Mouse (Mus musculus): ENCODE results near the gene Adprhl1. TPM values are rescaled to one million over a fixed set of nuclear protein-coding genes. Genes with fewer than 3 reads are reported as not detected.
A peak's percentile ranks its signal among the peaks of the same experiment; 100 is the strongest.

Gene Adprhl1
- polyA plus RNA-seq, 1 experiment from 2014 or later: 0.64 TPM

DNA sequence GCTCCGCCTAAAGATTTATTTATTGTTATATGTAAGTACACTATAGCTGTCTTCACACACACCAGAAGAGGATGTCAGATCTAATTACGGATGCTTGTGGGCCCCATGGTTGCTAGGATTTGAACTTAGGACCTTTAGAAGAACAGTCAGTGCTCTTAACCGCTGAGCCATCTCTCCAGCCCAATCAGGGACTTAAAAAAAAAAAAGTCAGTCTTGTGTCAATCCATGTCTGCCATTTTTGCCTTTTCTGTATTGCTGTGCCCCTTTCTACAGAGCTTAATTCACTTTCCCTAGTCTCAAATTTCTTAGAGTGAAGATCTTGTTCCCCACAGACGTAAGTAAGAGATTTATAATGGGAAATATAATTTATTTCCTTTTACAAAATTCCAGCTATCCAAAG, 35.5 kb downstream of the Adprhl1 start:
- 0 out of 2 replicates have a peak, but pooled peaks cover under 1% of the 10 kb centered on the region for H3K4me1 ChIP-seq (ENCODE audit: control insufficient read depth, insufficient read depth, low read length)
- no peaks in the 10 kb centered on the region for H3K36me3 ChIP-seq (ENCODE audit: control insufficient read depth, insufficient read depth, low read length)
- 84% methylated on average over 4 of the region's 4 CpGs for WGBS
- no peak for ATAC-seq (ENCODE audit: low read depth)
- H3K4me2 ChIP-seq (ENCODE audit: low read depth, low read length): no peak overlapping the region
- H3K9me3 ChIP-seq (ENCODE audit: control insufficient read depth, low read length): no peaks in the 10 kb centered on the region
- no peak overlapping the region for H3K27ac ChIP-seq (ENCODE audit: low read depth, low read length)
- no peak overlapping the region for H3K9ac ChIP-seq (replicated peaks; ENCODE audit: low read depth, low read length)
- no peaks in the 10 kb centered on the region for H3K27me3 ChIP-seq (ENCODE audit: control insufficient read depth, insufficient read depth, low read length)
- H3K4me3 ChIP-seq (ENCODE audit: low read depth, low read length): no peak overlapping the region

DNA sequence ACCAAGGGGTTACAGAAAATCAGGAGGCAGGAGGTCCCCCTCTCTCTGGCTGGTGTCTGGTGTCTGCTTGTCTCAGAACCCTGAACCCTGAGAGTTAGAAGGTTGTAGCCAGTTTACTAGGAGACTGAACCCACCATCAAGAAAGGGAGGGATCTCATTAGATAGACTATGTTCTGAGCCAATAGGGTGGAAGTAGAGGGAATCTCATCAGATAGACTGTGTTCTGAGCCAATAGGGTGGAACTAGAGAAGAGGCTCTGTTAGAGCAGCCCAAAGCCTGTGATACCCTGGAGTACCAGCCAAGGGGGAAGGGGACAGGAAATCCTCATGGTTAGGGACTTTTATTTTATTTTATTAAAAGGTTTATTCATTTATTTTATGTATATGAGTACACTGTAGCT, 36.0 kb downstream of the Adprhl1 start:
- Histone ChIP-seq H3K9ac (replicated peaks; ENCODE audit: low read depth, low read length) (no peak overlapping the region), H3K9me3 (ENCODE audit: control insufficient read depth, low read length) (no peaks in the 10 kb centered on the region), H3K27ac (ENCODE audit: low read depth, low read length) (no peak overlapping the region), H3K4me2 (ENCODE audit: low read depth, low read length) (no peak overlapping the region), H3K4me3 (ENCODE audit: low read depth, low read length) (no peak overlapping the region), H3K36me3 (ENCODE audit: control insufficient read depth, insufficient read depth, low read length) (no peaks in the 10 kb centered on the region), H3K4me1 (ENCODE audit: control insufficient read depth, insufficient read depth, low read length) (0 out of 2 replicates have a peak, but pooled peaks cover 3% of the 10 kb centered on the region), H3K27me3 (ENCODE audit: control insufficient read depth, insufficient read depth, low read length) (no peaks in the 10 kb centered on the region)
- ATAC-seq (ENCODE audit: low read depth): no peak

DNA sequence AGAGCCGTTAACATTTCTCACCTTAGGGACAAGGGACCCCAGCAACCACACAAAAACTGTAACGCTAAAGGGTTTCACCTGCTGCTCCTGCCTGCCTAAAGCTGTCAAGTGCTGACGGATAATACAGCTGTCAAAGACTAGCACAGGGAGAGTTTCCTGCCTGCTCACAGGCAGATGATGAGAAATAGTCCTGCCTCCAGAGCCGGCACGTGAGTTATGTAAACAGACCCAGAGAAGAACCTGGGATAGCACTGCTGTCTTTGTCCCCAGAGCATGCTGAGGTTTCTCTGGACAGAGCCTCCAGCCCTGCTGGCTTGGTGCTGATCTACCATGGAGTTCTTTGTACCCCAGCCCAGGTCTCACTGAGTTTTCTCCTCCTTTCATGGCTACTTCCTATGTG, 36.9 kb downstream of the Adprhl1 start:
- H3K4me3 ChIP-seq (ENCODE audit: low read depth, low read length): no peak overlapping the region
- H3K9me3 ChIP-seq (ENCODE audit: control insufficient read depth, low read length): no peaks in the 10 kb centered on the region
- H3K36me3 ChIP-seq (ENCODE audit: control insufficient read depth, insufficient read depth, low read length): no peaks in the 10 kb centered on the region
- H3K4me2 ChIP-seq (ENCODE audit: low read depth, low read length): no peak overlapping the region
- 45% methylated on average over 5 of the region's 5 CpGs for WGBS
- no peak overlapping the region for H3K27ac ChIP-seq (ENCODE audit: low read depth, low read length)
- no peak overlapping the region for H3K9ac ChIP-seq (replicated peaks; ENCODE audit: low read depth, low read length)
- no peaks in the 10 kb centered on the region for H3K27me3 ChIP-seq (ENCODE audit: control insufficient read depth, insufficient read depth, low read length)
- no peak for ATAC-seq (ENCODE audit: low read depth)
- H3K4me1 ChIP-seq (ENCODE audit: control insufficient read depth, insufficient read depth, low read length): 0 out of 2 replicates have a peak, but pooled peaks cover 3% of the 10 kb centered on the region

DNA sequence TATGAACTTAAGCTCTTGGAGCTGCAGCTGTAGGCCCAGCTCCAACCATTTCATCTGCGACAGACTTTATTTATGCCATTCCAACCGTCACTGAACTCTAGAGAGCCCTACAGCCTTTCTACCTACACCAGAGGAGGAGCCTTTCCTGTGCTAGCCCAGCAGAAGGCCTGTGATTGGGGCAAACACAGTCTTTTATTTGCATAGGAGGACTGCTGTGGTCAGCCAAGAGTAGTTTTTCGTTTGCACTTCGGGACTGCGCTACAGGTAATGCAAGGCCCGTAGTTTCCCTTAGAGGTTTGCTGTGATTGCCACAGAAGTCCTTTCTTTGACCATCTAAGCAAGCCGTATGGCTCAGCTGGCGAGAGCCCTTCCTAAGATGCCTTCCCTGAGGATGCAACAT, 37.6 kb downstream of the Adprhl1 start:
- Histone ChIP-seq H3K4me3 (ENCODE audit: low read depth, low read length) (no peak overlapping the region), H3K4me1 (ENCODE audit: control insufficient read depth, insufficient read depth, low read length) (0 out of 2 replicates have a peak, but pooled peaks cover 3% of the 10 kb centered on the region), H3K9me3 (ENCODE audit: control insufficient read depth, low read length) (no peaks in the 10 kb centered on the region), H3K36me3 (ENCODE audit: control insufficient read depth, insufficient read depth, low read length) (no peaks in the 10 kb centered on the region), H3K4me2 (ENCODE audit: low read depth, low read length) (no peak overlapping the region), H3K27ac (ENCODE audit: low read depth, low read length) (no peak overlapping the region), H3K9ac (replicated peaks; ENCODE audit: low read depth, low read length) (no peak overlapping the region), H3K27me3 (ENCODE audit: control insufficient read depth, insufficient read depth, low read length) (no peaks in the 10 kb centered on the region)
- ATAC-seq (ENCODE audit: low read depth): no peak
- WGBS: 55% methylated on average over 8 of the region's 8 CpGs

DNA sequence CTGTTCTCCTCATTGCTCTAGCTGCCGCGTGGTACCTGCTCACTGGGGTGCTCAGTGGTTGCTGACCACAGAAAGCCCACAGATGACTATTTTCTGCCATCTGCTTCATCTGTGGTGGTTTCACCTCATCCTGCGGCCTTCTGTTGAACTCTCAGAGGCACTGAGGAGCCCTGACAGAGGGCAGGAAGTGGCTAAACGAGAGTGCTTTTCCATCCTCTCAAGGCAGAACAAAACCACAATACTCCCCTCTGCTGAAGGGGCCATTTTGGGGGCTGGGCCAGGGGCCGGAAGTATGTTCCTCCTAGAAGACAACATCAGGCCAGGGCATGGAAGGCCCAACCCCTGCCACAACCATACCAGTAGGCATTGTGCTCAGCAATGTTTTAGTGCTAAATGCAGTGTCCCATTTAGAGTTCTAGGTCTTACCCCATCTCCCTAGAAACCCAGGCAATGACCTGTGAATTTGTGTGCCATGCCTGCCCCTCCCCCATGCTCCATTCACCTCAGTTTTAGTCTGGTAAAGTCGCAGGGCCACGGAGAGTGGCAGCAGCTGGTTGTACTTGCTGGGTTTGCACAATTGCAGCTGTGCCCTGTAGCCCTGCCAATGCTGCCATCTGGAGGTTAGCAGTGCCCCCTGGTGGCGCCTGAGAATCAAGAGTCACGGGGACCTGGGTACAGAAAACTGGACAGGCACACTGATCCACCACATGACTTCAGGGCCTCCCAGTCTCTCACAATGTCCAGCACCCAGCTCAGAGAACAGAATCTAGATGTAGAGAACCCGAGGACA, 40.3 kb downstream of the Adprhl1 start:
- Histone ChIP-seq H3K27me3 (ENCODE audit: control insufficient read depth, insufficient read depth, low read length) (no peaks in the 10 kb centered on the region), H3K4me3 (ENCODE audit: low read depth, low read length) (no peak overlapping the region), H3K36me3 (ENCODE audit: control insufficient read depth, insufficient read depth, low read length) (no peaks in the 10 kb centered on the region), H3K4me2 (ENCODE audit: low read depth, low read length) (no peak overlapping the region), H3K9ac (replicated peaks; ENCODE audit: low read depth, low read length) (no peak overlapping the region), H3K9me3 (ENCODE audit: control insufficient read depth, low read length) (no peaks in the 10 kb centered on the region), H3K4me1 (ENCODE audit: control insufficient read depth, insufficient read depth, low read length) (0 out of 2 replicates have a peak, but pooled peaks cover 3% of the 10 kb centered on the region), H3K27ac (ENCODE audit: low read depth, low read length) (no peak overlapping the region)
- ATAC-seq (ENCODE audit: low read depth): peak; percentile 85
- WGBS: 22% methylated on average over 10 of the region's 10 CpGs

DNA sequence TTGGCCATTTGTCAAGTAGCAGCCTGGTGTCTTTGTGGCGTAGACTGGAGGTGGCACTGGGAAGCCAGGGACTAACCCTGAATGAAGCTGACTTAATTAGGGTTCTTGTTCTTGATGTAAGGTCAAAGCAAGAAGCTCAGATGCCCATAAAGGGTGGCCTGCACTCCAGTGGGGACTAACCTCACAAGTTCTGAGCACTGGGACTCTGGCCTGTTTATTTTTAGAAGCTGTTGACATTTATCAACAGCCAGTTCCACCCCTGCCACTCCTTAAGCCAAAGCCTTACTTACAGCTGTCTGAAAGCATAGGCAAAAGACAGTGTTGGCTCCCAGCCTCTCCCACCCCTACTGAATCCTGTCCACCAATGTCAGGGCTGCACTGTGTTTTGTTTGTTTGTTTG, 44.2 kb downstream of the Adprhl1 start:
- Histone ChIP-seq H3K4me3 (ENCODE audit: low read depth, low read length) (no peak overlapping the region), H3K27me3 (ENCODE audit: control insufficient read depth, insufficient read depth, low read length) (no peaks in the 10 kb centered on the region), H3K4me1 (ENCODE audit: control insufficient read depth, insufficient read depth, low read length) (0 out of 2 replicates have a peak, but pooled peaks cover 3% of the 10 kb centered on the region), H3K4me2 (ENCODE audit: low read depth, low read length) (no peak overlapping the region), H3K36me3 (ENCODE audit: control insufficient read depth, insufficient read depth, low read length) (no peaks in the 10 kb centered on the region), H3K27ac (ENCODE audit: low read depth, low read length) (no peak overlapping the region), H3K9me3 (ENCODE audit: control insufficient read depth, low read length) (no peaks in the 10 kb centered on the region), H3K9ac (replicated peaks; ENCODE audit: low read depth, low read length) (no peak overlapping the region)
- ATAC-seq (ENCODE audit: low read depth): no peak
- 48% methylated on average over 1 of the region's 1 CpGs for WGBS

DNA sequence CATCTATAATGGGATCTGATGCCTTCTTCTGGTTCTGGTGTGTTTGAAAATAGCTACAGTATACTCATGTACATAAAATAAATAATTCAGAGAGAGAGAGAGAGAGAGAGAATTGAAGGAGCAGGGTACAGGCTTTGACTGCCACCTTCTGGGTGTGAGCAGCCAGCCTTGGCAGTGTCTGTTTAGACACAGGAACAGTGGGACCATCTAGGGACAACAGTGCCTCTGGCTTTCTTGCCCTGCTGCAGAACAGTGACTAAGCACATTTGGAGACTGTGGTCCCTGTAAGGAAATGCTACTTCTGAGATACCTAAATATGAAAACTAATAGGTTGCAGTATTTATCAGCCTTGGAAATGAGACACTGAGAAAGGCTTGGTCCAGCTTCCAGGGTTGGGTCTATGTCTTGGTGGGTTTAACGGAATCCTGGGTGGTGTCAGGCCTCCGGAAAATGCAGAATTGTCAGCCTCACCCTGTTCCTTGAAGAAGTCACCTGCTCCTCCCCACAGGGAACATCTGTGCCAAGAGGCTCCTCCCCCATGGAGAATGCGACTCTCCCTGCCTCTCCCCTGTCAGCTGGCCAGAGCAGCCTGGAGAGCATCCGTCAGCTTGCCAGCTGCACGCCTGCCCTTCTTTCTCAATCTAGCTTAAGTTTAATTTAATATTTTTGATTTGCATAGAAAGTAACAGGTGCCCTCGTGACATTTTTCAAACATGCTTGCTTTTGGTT, 45.2 kb downstream of the Adprhl1 start:
- no peak for ATAC-seq (ENCODE audit: low read depth)
- H3K4me2 ChIP-seq (ENCODE audit: low read depth, low read length): no peak overlapping the region
- 0 out of 2 replicates have a peak, but pooled peaks cover 3% of the 10 kb centered on the region for H3K4me1 ChIP-seq (ENCODE audit: control insufficient read depth, insufficient read depth, low read length)
- no peaks in the 10 kb centered on the region for H3K27me3 ChIP-seq (ENCODE audit: control insufficient read depth, insufficient read depth, low read length)
- H3K9me3 ChIP-seq (ENCODE audit: control insufficient read depth, low read length): no peaks in the 10 kb centered on the region
- WGBS: 54% methylated on average over 6 of the region's 6 CpGs
- H3K4me3 ChIP-seq (ENCODE audit: low read depth, low read length): no peak overlapping the region
- H3K27ac ChIP-seq (ENCODE audit: low read depth, low read length): no peak overlapping the region
- no peaks in the 10 kb centered on the region for H3K36me3 ChIP-seq (ENCODE audit: control insufficient read depth, insufficient read depth, low read length)
- no peak overlapping the region for H3K9ac ChIP-seq (replicated peaks; ENCODE audit: low read depth, low read length)

DNA sequence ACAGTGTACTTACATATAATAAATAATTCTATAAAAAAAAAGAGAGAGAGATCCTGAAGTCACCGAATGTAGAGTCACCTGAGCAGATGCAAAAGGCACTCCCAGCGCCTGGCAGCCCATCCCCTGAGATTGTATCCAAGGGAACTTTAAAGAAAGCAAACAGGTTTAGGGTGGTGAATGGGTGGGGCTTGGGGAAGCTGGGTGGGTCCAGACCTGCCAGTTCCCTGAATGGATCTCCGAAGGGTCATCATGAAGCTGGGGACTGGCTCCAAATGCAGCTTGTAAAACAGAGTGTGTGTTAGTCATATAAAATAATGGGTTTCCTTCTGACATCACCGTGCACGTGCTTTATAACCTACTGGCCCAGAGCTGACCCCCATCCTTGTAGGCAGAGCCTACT, 47.7 kb downstream of the Adprhl1 start:
- ATAC-seq (ENCODE audit: low read depth): no peak
- H3K4me3 ChIP-seq (ENCODE audit: low read depth, low read length): no peak overlapping the region
- H3K4me2 ChIP-seq (ENCODE audit: low read depth, low read length): no peak overlapping the region
- H3K4me1 ChIP-seq (ENCODE audit: control insufficient read depth, insufficient read depth, low read length): no peaks in the 10 kb centered on the region
- H3K9me3 ChIP-seq (ENCODE audit: control insufficient read depth, low read length): no peaks in the 10 kb centered on the region
- 28% methylated on average over 5 of the region's 5 CpGs for WGBS
- H3K36me3 ChIP-seq (ENCODE audit: control insufficient read depth, insufficient read depth, low read length): no peaks in the 10 kb centered on the region
- H3K27ac ChIP-seq (ENCODE audit: low read depth, low read length): no peak overlapping the region
- peaks cover 11% of the 10 kb centered on the region; the same call in 1 of the 2 replicates for H3K27me3 ChIP-seq (ENCODE audit: control insufficient read depth, insufficient read depth, low read length)
- H3K9ac ChIP-seq (replicated peaks; ENCODE audit: low read depth, low read length): no peak overlapping the region

DNA sequence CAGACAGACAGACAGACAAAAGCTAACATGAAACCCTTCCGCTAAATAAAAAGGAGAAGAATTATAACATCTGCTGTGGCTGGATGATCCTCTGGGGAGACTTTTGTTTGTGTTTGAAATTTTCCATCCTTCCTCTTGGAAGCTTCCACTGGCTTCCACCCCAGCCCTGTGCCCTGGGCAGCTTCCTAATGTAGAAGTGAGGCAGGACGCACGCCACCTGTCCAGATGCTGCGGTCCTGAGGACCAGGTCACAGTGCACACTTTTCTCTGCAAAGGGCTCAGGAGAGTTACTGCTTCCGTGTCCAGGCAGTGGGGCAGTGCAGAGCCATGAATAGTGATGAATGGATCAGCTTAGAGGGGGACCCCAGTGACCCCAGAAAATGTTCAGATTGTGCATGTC, 48.7 kb downstream of the Adprhl1 start:
- WGBS: 88% methylated on average over 5 of the region's 5 CpGs
- Histone ChIP-seq H3K9ac (replicated peaks; ENCODE audit: low read depth, low read length) (no peak overlapping the region), H3K36me3 (ENCODE audit: control insufficient read depth, insufficient read depth, low read length) (no peaks in the 10 kb centered on the region), H3K27me3 (ENCODE audit: control insufficient read depth, insufficient read depth, low read length) (peaks cover 14% of the 10 kb centered on the region; the same call in 1 of the 2 replicates), H3K4me3 (ENCODE audit: low read depth, low read length) (no peak overlapping the region), H3K9me3 (ENCODE audit: control insufficient read depth, low read length) (no peaks in the 10 kb centered on the region), H3K4me1 (ENCODE audit: control insufficient read depth, insufficient read depth, low read length) (no peaks in the 10 kb centered on the region), H3K4me2 (ENCODE audit: low read depth, low read length) (no peak overlapping the region), H3K27ac (ENCODE audit: low read depth, low read length) (no peak overlapping the region)
- no peak for ATAC-seq (ENCODE audit: low read depth)
